Mouse (Mus musculus) midbrain, embryonic 16.5 days (tissue): ENCODE data around the gene Fuz. TPM values are rescaled to one million over a fixed set of nuclear protein-coding genes. Genes with fewer than 3 reads are reported as not detected.

Experiments
- ATAC-seq: fragments of 200-750 bp; cut with Nextera tagmentation; 2 replicates; pipeline ENCODE4 v1.8.0; 2017; ENCODE audit warnings: moderate TSS enrichment
- H3K27ac ChIP-seq: fragments of 300-500 bp; sonication (generic); 2 replicates; pipeline ENCODE4 v1.5.1; 2014; ENCODE audit warnings: mild to moderate bottlenecking, low read length, mixed read lengths
- H3K27me3 ChIP-seq: fragments of 300-500 bp; sonication (generic); 2 replicates; pipeline ENCODE4 v1.6.1; 2014; ENCODE audit warnings: low read depth, low read length, mixed read lengths; ENCODE audit not compliant: control insufficient read depth, insufficient read depth
- H3K36me3 ChIP-seq: fragments of 300-500 bp; sonication (generic); 2 replicates; pipeline ENCODE4 v1.6.1; 2014; ENCODE audit warnings: mild to moderate bottlenecking, low read length, moderate library complexity, mixed read lengths; ENCODE audit not compliant: control insufficient read depth, insufficient read depth
- H3K4me1 ChIP-seq: fragments of 300-500 bp; sonication (generic); 2 replicates; pipeline ENCODE4 v1.6.1; 2014; ENCODE audit warnings: mild to moderate bottlenecking, low read length, mixed read lengths; ENCODE audit not compliant: control insufficient read depth, insufficient read depth
- H3K4me2 ChIP-seq: fragments of 300-500 bp; sonication (generic); 2 replicates; pipeline ENCODE4 v1.6.1; 2014; ENCODE audit warnings: mild to moderate bottlenecking, low read length, mixed read lengths
- H3K4me3 ChIP-seq: fragments of 300-500 bp; sonication (generic); 2 replicates; pipeline ENCODE4 v1.5.1; 2014; ENCODE audit warnings: low read depth, mild to moderate bottlenecking, low read length, moderate library complexity, mixed read lengths
- H3K9ac ChIP-seq: fragments of 300-500 bp; sonication (generic); 2 replicates; pipeline ENCODE4 v1.6.1; 2014; ENCODE audit warnings: low read depth, low read length, mixed read lengths
- H3K9me3 ChIP-seq: fragments of 300-500 bp; sonication (generic); replicated peaks from 2 replicates; pipeline ENCODE4 v1.6.1; 2014; ENCODE audit warnings: mild to moderate bottlenecking, low read length, mixed read lengths; ENCODE audit not compliant: control insufficient read depth, poor library complexity, severe bottlenecking
- WGBS: fragments of 180-500 bp; shearing (Covaris S2); extraction: QIAGEN DNeasy Blood & Tissue Kit; methylation state at CpG from one replicate; pipeline ENCODE4 v1.1.7; 2014; 5-methylcytosine and 5-hydroxymethylcytosine counted together
- polyA plus RNA-seq: library from polyadenylated mRNA; unstranded; fragments of >200 nt; fragmentation: Nextera tagmentation; extraction: Ambion mirVana; gene quantifications from 2 replicates; pipeline ENCODE4 v1.2.1, GENCODE M21; 2015

Fuz gene
- polyA plus RNA-seq, 1 experiment from 2014 or later: 20.0 TPM

GRCm38 (mm10) chr7:44857905-44858304, 38.0 kb upstream of the Fuz start:
- ATAC-seq: no peak
- Histone ChIP-seq H3K9ac (peak overlapping the region; percentile 84), H3K36me3 (peaks cover 11% of the 10 kb centered on the region), H3K9me3 (no peaks in the 10 kb centered on the region), H3K4me2 (peak overlapping the region; percentile 70), H3K27me3 (no peaks in the 10 kb centered on the region), H3K4me1 (peaks cover 28% of the 10 kb centered on the region), H3K27ac (peak overlapping the region; percentile 96), H3K4me3 (peak overlapping the region; percentile 78)
- WGBS: 26% methylated on average over 8 of the region's 8 CpGs

GRCm38 (mm10) chr7:44859896-44860295, 36.0 kb upstream of the Fuz start:
- no peak for ATAC-seq
- Histone ChIP-seq H3K4me1 (peaks cover 22% of the 10 kb centered on the region), H3K9me3 (no peaks in the 10 kb centered on the region), H3K27me3 (no peaks in the 10 kb centered on the region), H3K36me3 (peaks cover 30% of the 10 kb centered on the region), H3K4me3 (no peak overlapping the region), H3K4me2 (no peak overlapping the region), H3K27ac (no peak overlapping the region), H3K9ac (no peak overlapping the region)
- 90% methylated on average over 11 of the region's 11 CpGs for WGBS

GRCm38 (mm10) chr7:44860576-44861428, 35.1 kb upstream of the Fuz start:
- H3K4me1 ChIP-seq: peaks cover 28% of the 10 kb centered on the region
- peaks cover 36% of the 10 kb centered on the region for H3K36me3 ChIP-seq
- H3K27ac ChIP-seq: peak overlapping the region; percentile 6; the same call in 1 of the 2 replicates
- no peaks in the 10 kb centered on the region for H3K27me3 ChIP-seq
- no peaks in the 10 kb centered on the region for H3K9me3 ChIP-seq
- no peak overlapping the region for H3K9ac ChIP-seq
- no peak overlapping the region for H3K4me2 ChIP-seq
- ATAC-seq: no peak
- no peak overlapping the region for H3K4me3 ChIP-seq
- 51% methylated on average over 22 of the region's 22 CpGs for WGBS

- no peaks in the 10 kb centered on the region for H3K27me3 ChIP-seq
- no peak overlapping the region for H3K4me2 ChIP-seq
- peaks cover 33% of the 10 kb centered on the region for H3K4me1 ChIP-seq
- no peak for ATAC-seq
- no peak overlapping the region for H3K4me3 ChIP-seq
- 81% methylated on average over 14 of the region's 14 CpGs for WGBS
- H3K27ac ChIP-seq: no peak overlapping the region
- H3K9ac ChIP-seq: no peak overlapping the region
- H3K36me3 ChIP-seq: peaks cover 38% of the 10 kb centered on the region
- H3K9me3 ChIP-seq: no peaks in the 10 kb centered on the region
Measured at GRCm38 (mm10) chr7:44861429-44861816, 34.5 kb upstream of the Fuz start.

GRCm38 (mm10) chr7:44862434-44862833, 33.4 kb upstream of the Fuz start:
- no peak overlapping the region for H3K27ac ChIP-seq
- no peak overlapping the region for H3K9ac ChIP-seq
- H3K4me2 ChIP-seq: no peak overlapping the region
- WGBS: 95% methylated on average over 8 of the region's 8 CpGs
- H3K9me3 ChIP-seq: no peaks in the 10 kb centered on the region
- no peak for ATAC-seq
- peaks cover 41% of the 10 kb centered on the region for H3K4me1 ChIP-seq
- H3K36me3 ChIP-seq: peaks cover 38% of the 10 kb centered on the region
- H3K27me3 ChIP-seq: no peaks in the 10 kb centered on the region
- H3K4me3 ChIP-seq: no peak overlapping the region

GRCm38 (mm10) chr7:44863210-44863609, 32.7 kb upstream of the Fuz start:
- H3K4me2 ChIP-seq: no peak overlapping the region
- no peaks in the 10 kb centered on the region for H3K9me3 ChIP-seq
- no peak overlapping the region for H3K9ac ChIP-seq
- no peak overlapping the region for H3K27ac ChIP-seq
- peaks cover 42% of the 10 kb centered on the region for H3K4me1 ChIP-seq
- H3K27me3 ChIP-seq: no peaks in the 10 kb centered on the region
- H3K36me3 ChIP-seq: peaks cover 38% of the 10 kb centered on the region
- WGBS: 92% methylated on average over 14 of the region's 14 CpGs
- no peak overlapping the region for H3K4me3 ChIP-seq
- no peak for ATAC-seq

GRCm38 (mm10) chr7:44863982-44864494, 31.8 kb upstream of the Fuz start:
- Histone ChIP-seq H3K9ac (no peak overlapping the region), H3K4me2 (no peak overlapping the region), H3K9me3 (no peaks in the 10 kb centered on the region), H3K4me1 (peaks cover 42% of the 10 kb centered on the region), H3K4me3 (no peak overlapping the region), H3K36me3 (peaks cover 38% of the 10 kb centered on the region), H3K27ac (no peak overlapping the region), H3K27me3 (no peaks in the 10 kb centered on the region)
- no peak for ATAC-seq
- WGBS: 83% methylated on average over 11 of the region's 11 CpGs

- peaks cover 42% of the 10 kb centered on the region for H3K4me1 ChIP-seq
- 0 out of 2 replicates have a peak overlapping the region, but pooled peaks have one; percentile 13 for H3K27ac ChIP-seq
- no peaks in the 10 kb centered on the region for H3K27me3 ChIP-seq
- ATAC-seq: no peak
- H3K9me3 ChIP-seq: no peaks in the 10 kb centered on the region
- H3K9ac ChIP-seq: 0 out of 2 replicates have a peak overlapping the region, but pooled peaks have one; percentile 21
- H3K36me3 ChIP-seq: peaks cover 38% of the 10 kb centered on the region
- WGBS: 81% methylated on average over 24 of the region's 24 CpGs
- no peak overlapping the region for H3K4me3 ChIP-seq
- no peak overlapping the region for H3K4me2 ChIP-seq
Measured at GRCm38 (mm10) chr7:44864595-44865542, 31.0 kb upstream of the Fuz start.
